Mouse (Mus musculus) brain, embryonic 18.5 days (tissue): ENCODE results near the gene Fen1.

Experiments used
- DNase-seq: peaks from one replicate; pipeline ENCODE4 v3.0.0-alpha.2; 2012; ENCODE audit warnings: low read depth, low spot score

Fen1 gene

DNA sequence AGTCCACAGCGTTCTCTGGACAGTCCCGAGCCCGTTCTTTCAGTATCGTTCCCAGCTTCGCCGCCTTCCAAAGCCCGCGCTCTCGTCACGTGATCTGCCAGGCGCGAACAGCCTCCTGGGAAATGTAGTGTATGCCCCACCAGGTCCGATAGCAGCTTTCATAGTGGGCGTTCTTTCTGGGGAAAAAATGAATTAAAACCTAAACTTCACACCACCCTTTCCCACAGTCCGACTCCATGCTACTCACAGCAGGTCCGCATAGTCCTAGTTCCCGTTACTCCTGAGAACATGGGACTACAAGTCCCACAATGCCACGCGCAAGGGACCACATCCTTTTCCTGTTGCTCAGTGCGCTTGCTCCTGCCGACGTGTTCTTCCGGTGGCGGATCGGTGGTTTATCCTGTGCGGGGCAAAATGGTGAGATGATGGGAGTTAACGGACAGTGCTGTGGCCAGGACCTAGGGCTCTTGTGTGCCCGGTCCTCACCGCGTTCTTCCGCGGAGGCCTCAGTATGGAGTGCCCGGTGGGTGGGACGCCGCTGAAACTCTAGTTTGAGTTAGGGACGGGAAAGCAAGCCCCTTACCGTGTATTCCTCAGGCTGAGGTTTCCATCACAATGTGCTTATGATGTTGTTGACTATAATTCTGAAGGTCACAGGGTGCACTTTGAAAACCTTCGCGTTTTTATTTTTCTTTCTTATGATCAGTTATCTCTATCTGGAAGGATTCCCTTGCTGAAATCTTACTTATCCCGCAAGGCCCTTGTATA is at the start of gene Fen1, which contains the start of gene Tmem258:
TSS of gene Fen1 (minus strand) at position 322 of the 768 bp plus-strand sequence.
TSS of gene Tmem258 (plus strand) at position 167 of the 768 bp plus-strand sequence.
- peak; percentile 81 for DNase-seq

DNA sequence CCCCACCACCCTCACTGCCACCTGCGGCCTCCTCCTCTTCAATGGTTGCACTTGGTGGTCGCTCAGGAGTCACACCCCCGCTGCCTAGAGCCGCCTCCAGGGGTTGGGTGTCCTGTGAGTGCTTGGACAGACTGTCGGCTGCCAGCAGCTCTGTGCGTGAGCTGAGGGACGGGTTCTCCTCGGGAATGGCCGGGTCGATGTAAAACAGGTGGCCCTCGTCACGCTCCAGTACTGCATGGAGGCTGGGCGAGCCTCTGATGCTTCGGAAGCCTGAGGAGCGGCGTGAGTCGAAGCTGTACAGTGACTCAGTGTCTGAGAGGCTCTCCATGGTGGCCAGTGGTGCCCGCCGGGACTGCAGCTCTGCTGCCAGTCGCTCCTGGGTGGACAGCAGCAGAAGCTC is 44.2 kb upstream of the Fen1 start:
- DNase-seq, result no peak

DNA sequence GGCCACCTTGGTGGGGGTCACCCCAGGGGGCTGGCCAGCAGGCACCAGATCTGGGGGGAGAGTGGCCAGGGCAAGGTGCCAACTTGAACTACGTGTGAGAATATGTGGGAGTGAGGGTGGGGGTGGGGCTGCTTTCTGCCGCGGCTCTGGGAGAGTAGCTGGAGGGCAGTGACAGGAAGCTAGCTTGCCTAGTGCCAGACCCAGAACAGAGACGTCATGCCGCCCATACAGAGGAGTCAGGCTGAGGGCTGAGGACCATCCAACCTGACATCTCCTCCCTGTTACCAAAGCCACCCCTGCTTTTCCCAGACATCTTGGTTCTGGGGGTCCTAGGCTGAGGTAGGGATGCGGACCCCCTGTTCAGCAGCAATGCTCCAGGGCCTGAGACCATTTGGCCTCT is 43.2 kb upstream of the Fen1 start:
- no peak for DNase-seq

DNA sequence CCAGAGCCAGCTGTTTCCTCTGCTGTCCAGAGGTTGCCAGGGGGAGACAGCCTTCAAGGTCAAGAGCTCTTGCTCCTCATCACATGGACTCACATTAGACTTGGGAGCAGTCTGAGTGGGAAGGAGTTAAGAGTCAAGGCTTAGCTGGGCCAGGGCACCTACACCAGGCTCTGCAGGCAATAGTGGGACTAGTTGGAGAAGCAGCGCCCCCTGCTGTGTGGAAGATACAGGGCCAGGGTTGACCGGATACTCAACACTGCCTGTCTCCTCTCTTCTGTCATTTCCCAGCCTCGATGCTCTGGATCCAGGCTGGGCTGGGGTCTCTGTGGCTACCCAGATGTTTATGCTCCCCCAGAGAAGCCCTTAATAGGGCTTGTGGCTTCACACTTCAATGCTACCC is 40.2 kb upstream of the Fen1 start:
- no peak for DNase-seq

DNA sequence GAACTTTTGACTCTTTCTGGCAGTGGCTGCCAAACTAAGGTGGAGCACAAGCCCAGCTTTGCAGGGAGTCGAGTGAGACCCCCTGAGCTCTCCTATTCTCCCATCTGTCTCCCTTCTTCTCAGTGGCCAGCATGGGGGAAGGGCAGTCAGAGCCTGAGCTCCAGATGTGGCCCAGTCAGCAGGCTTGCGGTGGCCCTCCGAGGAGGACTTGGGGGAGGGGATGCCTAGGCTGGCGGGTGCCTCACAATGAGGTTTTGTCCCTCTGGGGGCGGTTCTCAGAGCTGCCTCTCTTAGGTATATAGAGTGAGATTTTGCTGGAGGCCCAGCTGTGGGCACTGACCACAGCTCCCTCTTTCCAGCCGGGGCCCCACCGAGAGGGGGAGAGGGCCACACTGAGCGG is 38.9 kb upstream of the Fen1 start:
- DNase-seq, result no peak

DNA sequence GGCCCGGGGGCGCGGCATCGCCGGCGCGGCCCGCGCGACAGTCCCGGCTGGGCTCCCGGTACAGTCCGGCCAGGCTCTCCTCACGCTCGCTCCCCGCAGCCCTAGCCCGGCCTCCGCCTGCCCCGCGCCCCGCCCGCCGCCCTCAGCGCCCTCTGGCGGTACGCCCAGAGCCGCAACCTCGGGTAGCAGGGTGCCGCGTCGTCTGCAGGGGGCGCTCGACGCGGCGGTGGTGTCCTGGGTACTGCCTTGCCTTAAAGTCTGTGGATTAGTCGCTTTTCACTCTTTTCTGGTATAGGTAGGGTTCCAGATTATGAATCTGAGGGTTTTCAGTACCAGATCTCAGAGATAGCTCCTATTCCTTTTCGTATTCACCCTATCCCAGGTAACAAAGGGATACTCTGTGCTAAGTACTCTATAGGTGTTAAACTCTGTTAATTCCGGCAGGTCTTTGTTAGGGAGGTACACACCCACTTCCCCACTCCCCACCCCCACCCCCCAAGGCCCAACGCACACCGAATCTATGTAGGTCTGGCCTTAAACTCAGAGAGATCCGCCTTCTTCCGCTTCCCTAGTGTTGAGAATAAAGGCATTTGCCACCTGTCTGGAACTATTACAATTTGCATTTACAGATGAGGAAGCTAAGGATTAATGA is 36.8 kb upstream of the Fen1 start, which contains the start of gene Myrf:
TSS of gene Myrf (minus strand) at position 95 of the 652 bp plus-strand sequence.
- no peak for DNase-seq

DNA sequence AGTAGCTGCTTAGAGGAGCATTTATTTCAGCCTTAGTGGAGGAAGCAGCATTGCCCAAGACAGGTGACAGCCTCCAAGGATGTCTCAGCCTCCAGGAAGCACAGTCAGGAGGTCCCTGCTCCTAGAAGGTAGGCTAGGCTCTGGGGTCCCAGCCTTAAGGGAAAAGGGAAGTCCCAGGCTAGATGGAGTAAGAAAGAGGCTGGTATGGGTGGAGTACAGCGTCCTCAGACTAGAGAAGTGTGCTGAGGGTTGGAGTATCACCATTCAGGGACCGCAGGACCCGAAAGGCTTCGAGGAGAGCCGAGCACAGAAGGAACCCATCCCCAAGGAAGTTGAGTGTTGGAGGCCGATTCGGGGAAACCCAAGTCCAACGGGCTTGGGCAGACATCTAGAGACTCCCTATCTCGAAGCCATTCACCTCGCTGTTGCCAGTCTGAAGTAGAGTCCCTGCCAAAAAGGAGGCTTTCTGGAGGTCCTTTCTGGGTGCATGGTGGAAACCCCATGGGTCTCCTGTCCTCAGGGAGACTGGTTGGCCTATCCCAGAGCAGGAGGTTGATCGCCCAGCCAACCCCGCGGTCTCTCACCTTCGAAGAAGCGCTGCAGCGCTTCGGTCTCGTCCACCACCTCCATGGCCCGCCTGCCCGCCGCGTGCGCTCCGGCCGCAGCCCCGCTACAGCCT is 36.1 kb upstream of the Fen1 start:
- DNase-seq, result no peak

DNA sequence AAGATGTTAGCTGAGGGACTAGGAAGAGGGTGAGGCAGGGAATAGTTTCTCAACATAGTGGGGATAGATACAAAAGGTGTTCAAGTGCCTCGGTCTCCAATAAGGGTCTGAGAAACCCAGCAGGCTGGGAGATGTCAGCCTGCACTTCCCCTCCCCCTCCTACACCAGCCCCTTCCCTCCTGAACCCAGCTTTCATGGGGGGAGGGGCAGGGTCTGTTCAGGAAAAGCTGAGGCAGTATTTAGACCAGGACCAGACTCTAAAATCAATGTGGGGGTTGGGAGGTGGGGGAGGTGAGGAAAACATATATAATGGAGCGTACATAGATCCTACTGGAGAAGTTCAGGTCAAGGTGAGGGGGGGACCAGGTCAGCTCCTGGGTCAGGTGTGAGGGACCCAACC is 35.5 kb upstream of the Fen1 start:
- DNase-seq, result no peak

DNA sequence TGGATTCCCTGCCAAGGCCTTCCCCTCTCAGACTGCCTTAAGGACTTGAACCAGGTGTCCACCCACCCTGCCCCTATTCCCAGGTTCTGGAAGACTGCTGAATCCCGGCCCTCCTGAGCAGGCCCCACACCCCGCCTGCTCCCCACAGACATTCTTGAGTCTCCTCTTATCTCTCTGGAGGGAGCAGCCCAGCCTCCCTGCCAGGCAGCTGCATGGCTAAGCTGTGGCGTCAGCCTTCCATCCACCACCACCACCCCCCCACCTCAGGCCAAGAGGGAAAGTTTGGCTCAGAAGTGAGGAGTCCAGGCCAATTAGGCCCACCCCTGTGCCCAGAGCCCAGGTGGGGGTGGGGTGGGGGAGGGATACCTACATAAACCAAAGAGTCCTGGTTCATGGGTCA is 34.5 kb upstream of the Fen1 start:
- DNase-seq, result no peak

DNA sequence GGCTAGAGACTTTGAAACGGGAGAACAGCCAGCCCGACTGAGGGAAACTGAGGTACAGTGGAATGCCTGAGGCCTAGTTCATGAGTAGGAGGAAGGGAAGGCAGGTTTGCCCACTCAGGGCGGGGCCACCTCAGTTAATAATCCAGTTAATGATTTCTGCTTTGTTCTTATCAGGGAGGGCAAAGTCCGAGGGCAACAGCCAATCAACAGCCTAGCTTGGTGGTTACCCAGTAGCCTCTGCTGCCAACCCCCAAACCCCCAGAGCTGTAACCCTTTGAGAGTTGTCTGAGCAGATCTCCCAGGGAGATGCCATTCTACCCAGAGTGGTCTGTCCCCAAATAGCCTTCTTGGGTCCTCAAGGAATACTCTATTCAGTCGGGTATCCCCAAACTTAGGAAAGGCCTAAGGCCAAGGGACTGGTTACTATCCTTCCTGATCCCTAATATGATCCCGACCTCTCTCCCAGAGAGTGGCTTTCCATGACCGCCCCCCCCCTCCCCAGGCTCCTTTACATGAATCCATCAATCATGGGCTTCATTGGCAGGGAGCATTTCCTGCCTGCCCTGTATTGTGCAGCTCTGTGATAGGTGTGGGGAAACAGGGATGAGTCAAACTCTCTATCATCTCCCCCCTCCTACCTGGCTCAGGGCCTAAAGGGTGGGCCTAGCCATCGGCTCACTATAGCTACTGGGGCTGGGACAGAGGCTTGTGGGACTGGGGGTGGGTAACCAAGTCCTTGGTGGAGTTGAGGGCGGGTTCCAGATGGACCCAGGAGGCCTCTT is 32.0 kb upstream of the Fen1 start:
- DNase-seq, result no peak

DNA sequence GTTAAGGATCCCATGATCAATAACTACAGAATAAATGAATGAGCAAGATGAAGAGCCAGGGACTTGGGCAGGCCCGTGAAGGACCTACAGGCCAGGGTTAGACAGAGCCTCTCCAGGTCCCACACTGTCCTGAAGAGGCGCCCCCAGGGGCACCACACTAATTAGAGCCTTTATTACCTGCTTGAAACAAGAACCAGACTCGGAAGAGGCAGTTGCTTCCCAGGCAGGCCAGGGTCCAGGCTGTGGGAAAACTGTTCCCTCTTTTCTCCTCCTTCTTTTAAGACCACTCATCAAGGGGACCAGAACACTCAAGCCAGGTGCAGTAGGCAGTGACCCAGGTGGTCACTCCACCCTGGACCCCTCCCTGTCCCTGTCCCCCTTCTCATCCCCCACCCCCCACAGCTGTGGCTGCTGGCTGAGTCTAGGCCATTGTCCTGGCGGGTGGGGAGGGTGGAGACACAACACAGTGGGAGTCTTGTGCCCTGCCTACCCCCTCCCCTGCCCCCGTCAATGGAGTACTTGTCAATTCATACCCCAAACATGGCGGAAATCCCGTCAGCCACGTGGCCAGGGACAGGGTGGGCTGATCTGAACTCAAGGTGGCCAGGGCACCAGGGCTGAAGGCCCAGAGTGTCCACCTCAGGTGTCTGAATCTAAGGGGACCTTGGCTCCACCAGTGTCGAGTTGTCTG is 28.5 kb upstream of the Fen1 start:
- no peak for DNase-seq

DNA sequence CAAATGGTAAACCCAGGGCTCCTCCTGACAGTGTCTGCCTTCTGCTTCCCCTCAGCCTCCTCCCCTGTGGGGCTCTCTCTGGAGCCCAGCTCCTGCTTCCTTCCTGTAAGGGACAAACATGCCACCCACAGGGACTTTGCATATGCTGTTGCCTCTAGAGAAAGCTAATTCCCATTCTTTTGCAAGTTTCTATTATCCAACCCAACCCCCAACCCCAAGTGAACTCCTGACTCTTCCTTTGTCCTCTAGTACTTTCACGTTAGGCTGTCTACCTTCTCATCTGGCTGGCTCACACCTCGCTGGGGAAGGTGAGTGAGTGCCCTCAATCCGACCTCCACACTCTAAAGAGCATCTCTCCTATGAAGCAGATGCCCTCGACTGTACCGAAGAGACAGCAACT is 27.9 kb upstream of the Fen1 start:
- DNase-seq, result no peak

DNA sequence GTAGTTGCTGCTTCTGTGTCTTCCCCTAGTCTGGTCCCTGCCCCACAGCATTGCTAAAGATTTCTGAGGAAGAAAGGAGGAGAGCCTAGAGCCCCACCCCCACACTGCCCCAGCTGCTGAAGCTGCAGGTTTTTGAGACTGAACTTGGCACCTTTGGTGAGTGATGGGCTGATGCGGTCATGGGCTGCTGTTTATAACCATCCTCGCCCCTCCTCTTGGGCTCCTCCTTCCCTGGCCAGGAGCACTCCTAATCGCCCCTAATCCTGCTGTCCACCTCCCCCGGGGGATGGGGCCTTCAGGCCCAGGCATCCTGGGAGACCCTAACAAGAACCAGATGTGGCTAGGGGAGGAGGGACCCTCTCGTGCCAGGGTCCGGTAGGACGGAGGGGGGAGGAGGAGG is 27.0 kb upstream of the Fen1 start:
- no peak for DNase-seq

DNA sequence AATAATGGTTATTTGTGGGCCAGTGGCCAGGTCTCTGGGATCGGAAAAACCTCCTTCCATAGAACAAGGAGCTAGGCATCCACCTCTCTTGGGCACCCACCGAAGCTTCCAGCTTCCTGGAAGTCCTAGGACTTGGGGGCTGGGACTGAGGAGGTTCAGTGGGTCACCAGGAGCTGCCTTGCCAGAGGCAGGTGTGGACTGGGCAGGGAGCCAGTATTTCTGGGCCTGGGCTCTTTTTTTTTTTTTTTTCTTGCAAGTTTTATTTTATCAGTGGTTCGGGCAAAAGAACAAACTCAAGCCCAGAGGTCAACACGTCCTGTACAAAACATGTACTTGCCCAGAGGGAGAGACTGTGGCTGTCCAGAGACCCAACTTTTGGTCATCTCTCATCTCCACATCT is 21.8 kb upstream of the Fen1 start:
- no peak for DNase-seq

DNA sequence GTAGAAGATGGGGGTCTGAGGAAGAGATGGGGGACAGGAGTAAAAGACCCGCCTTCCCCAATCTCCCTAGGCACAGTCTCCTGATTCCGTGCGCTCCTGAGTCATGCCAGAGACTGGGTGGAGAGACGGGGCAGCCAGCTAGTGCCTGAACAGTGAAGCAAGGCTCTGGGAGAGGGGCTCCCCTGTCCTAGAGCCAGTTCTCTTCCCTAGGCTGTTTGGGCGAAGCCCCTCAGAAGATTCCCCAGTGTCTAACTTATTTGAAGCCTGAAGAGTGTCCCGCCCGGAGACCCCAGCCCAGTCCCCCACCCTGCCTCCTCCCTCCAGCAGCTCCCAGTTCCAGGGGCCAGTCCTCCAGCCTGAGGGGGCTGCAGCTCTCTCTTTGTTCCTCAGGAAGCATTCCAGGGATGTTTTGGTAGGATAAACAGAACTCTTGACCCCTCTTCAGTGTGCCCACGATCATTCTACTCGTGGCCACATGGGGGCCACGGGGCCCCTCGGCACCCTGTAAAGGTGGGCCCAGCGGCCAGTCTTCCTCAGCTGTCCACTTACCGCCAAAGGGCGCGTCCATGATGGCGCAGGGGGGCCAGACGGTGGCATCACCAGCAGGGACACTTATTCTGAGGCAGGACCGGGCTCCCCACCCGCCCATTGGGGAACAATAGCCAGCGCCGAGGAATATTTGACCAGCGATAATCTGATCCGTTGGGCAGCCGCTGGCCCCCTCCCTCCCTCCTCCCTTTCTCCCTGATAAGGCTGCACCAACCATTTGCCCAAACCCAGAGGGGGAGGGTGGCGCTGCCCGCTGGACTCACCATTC is 20.9 kb upstream of the Fen1 start:
- DNase-seq, result no peak

DNA sequence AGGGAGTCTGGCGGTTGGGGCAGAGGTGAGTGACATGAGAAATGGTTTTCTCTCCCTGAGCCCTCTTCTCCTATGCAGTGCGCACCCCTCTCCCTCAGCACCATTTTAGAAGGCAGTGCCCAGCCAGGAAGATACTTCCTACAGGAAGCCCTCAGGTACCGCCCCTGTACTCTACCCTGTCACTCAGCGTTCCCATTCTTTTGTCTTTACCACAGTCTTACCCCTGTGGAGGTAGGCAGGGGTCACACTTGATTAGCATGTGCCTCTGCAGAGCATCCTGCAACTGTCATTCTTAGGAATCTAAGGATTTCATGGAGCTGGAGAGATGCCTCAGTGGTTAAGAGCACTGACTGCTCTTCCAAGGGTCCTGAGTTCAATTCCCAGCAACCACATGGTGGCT is 19.6 kb upstream of the Fen1 start:
- DNase-seq, result no peak

DNA sequence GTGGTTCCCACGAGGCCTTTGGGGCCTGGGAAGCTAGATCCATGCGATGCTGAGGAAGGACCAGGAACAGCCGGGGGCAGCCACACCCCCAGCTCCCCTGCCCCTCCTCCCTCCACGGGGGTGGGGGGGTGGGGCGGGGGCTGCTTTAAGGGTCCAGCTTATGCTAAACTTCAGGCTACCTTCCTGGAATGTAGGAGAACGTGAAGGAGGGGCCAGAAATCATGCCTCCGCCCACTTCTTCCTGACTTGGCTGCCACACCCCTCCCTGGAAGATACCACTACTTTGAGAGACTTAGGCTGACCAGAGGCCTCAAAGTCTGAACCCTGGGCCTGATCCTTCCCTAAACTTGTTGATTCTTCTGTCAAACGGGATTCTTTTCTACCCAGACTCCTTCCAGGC is 18.7 kb upstream of the Fen1 start:
- no peak for DNase-seq

DNA sequence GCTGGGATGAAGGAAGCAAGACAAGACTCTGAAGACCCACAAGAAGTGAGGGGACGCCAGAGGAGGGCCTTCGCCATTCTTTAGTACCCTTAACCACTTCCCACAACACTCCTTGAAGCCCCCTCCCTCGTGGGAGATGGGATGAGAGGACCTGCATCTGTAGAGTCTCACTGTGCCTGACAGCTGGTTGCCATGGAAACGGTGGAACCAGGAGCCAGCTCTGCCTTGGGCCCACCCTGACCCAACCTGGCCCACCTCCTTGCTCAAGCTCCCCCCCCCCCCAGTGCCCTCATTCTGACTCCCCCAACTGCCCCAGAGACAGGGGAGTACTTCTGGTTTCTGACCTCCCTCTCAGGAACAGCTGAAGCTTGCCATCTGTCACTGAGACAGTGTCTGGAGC is 17.6 kb upstream of the Fen1 start:
- DNase-seq, result no peak

DNA sequence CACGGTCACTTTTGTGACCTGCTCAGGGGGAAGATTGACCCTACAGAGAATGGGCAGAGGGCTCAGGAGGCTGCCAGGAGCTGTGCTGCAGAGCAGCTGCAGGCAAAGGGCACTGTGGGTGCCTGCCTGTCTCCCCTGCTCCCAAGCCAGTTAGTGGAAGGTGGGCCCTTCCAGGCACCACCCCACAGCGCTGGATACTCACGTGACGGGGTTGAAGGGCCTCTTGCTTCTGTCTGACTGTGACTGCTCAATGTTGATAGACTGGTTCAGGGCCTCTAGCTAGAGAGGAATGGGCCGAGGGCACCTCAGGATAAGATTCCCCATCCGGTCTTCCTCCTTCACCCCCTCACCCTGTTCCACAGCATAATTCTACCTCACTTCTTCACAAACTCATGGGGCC is 15.6 kb upstream of the Fen1 start:
- DNase-seq, result no peak

DNA sequence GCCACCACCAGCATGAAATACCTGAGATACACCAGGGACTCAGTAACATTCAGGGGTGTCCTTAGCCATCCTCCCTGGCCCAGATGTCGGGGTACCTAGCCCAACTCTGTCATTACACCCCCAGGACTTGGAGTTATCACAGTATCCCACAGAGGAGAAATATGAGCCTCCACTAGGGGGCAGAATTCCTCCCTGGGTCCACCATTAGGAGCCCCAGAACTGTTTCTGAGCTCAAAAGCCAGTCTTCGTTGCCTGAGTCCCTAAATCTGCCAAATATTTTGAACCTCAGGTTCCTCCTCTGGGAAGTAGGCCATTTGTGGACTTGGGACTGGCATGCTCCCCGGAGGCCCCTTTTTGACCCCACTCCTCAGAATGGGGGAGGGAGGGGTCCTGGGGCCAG is 15.1 kb upstream of the Fen1 start:
- DNase-seq, result no peak

DNA sequence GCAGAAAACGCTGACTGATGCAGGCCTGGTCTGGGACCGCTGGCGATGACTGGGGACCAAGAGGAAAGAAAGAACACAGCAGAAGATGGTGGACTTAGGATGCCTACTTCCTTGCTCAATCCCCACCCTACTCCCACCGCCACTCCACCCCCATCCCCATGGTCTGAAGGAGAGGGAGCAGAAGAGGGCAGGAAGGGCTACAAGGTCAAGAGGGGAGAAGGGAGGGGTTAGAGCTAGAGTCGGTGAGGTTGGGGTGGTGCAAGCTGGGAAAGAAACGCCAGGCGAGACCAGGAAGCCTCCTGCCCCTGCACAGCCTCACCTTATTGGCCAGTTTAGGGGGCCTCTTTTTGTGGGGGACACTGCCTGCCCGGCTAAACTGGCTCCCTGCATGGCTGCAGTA is 12.1 kb upstream of the Fen1 start:
- no peak for DNase-seq
